Mouse (Mus musculus) CH12.LX (cell line): ENCODE results near the gene Bcl11a. TPM values are rescaled to one million over a fixed set of nuclear protein-coding genes. Genes with fewer than 3 reads are reported as not detected.

Experiments used
- DNase-seq: peaks from one replicate; pipeline ENCODE4 v3.0.0-alpha.2; 2013; ENCODE audit errors: extremely low read depth
- H3K27ac ChIP-seq: 2 replicates; pipeline ENCODE4 v1.5.1; 2012; ENCODE audit warnings: low read depth, mild to moderate bottlenecking, control low read depth, moderate library complexity; ENCODE audit not compliant: insufficient read depth
- H3K27me3 ChIP-seq: replicated peaks from 2 replicates; pipeline ENCODE3; 2012; ENCODE audit warnings: inconsistent platforms
- H3K36me3 ChIP-seq, 2 experiments: replicated peaks in 1 of 2; 2 replicates each; pipeline versions ENCODE3 to v1.6.1; 2012; ENCODE audit warnings: inconsistent platforms in 1 of 2, low read length in 1 of 2, mild to moderate bottlenecking in 1 of 2, mixed read lengths in 1 of 2, moderate library complexity in 1 of 2; ENCODE audit not compliant: control insufficient read depth in 1 of 2, insufficient read depth in 1 of 2
- H3K4me1 ChIP-seq, 2 experiments: 2 replicates each; pipeline ENCODE4 v1.6.1; 2012; ENCODE audit warnings: inconsistent platforms in 1 of 2, moderate library complexity in 1 of 2; ENCODE audit not compliant: insufficient read depth in 2 of 2, control insufficient read depth in 1 of 2
- H3K4me2 ChIP-seq: 2 replicates; pipeline ENCODE4 v1.6.1; 2012; ENCODE audit warnings: low read depth, mild to moderate bottlenecking, control low read depth; ENCODE audit not compliant: poor library complexity, insufficient read depth, severe bottlenecking
- H3K4me3 ChIP-seq, 3 experiments: fragments of 150-350 bp in 1 of 3; sonication (generic) in 1 of 3; replicated peaks in 1 of 3; 2 replicates each; pipeline versions ENCODE3 to v1.5.1; 2011 to 2012; ENCODE audit warnings: low read depth in 2 of 3, low read length in 2 of 3, mild to moderate bottlenecking in 2 of 3, moderate library complexity in 2 of 3, control low read depth in 1 of 3, improper control_type of control experiment in 1 of 3, inconsistent platforms in 1 of 3, mixed read lengths in 1 of 3; ENCODE audit not compliant: poor library complexity in 1 of 3
- H3K79me2 ChIP-seq: replicated peaks from 2 replicates; pipeline ENCODE4 v1.6.1; 2012; ENCODE audit warnings: mild to moderate bottlenecking, moderate library complexity; ENCODE audit not compliant: control insufficient read depth, poor library complexity, insufficient read depth, severe bottlenecking; ENCODE audit errors: extremely low read depth
- H3K9ac ChIP-seq: 2 replicates; pipeline ENCODE4 v1.6.1; 2012; ENCODE audit warnings: low read depth, mild to moderate bottlenecking, control low read depth, moderate library complexity; ENCODE audit not compliant: insufficient read depth
- H3K9me3 ChIP-seq: replicated peaks from 2 replicates; pipeline ENCODE3; 2012; ENCODE audit warnings: low read length, inconsistent platforms, mixed read lengths
- ETS1 ChIP-seq: conservative IDR thresholded peaks from 2 replicates; pipeline ENCODE4 v1.6.1; 2012; ENCODE audit warnings: low read depth, mild to moderate bottlenecking, inconsistent platforms, low read length, improper control_type of control experiment, moderate library complexity
- HCFC1 ChIP-seq: IDR thresholded peaks from 2 replicates; pipeline ENCODE4 v1.6.1; 2012; ENCODE audit warnings: low read depth, mild to moderate bottlenecking, inconsistent platforms, low read length, improper control_type of control experiment
- JUN ChIP-seq: IDR thresholded peaks from 2 replicates; pipeline ENCODE4 v1.6.1; 2011; ENCODE audit warnings: low read depth, mild to moderate bottlenecking, low read length, improper control_type of control experiment, moderate library complexity; ENCODE audit not compliant: insufficient read depth
- MAFK ChIP-seq: IDR thresholded peaks from 2 replicates; pipeline ENCODE4 v1.6.1; 2011; ENCODE audit warnings: low read length, improper control_type of control experiment; ENCODE audit not compliant: insufficient replicate concordance
- MAX ChIP-seq: IDR thresholded peaks from 2 replicates; pipeline ENCODE4 v1.6.1; 2011; ENCODE audit warnings: low read length, improper control_type of control experiment
- MAZ ChIP-seq: IDR thresholded peaks from 2 replicates; pipeline ENCODE4 v1.6.1; 2012; ENCODE audit warnings: low read depth, mild to moderate bottlenecking, inconsistent platforms, low read length, improper control_type of control experiment, moderate library complexity
- MEF2A ChIP-seq: IDR thresholded peaks from 2 replicates; pipeline ENCODE4 v1.6.1; 2014; ENCODE audit warnings: low read depth, mild to moderate bottlenecking, inconsistent platforms, low read length, improper control_type of control experiment, borderline replicate concordance
- MXI1 ChIP-seq: IDR thresholded peaks from 2 replicates; pipeline ENCODE4 v1.6.1; 2011; ENCODE audit warnings: mild to moderate bottlenecking, low read depth, low read length, improper control_type of control experiment
- MYC ChIP-seq: IDR thresholded peaks from 2 replicates; pipeline ENCODE4 v1.6.1; 2011; ENCODE audit warnings: low read depth, mild to moderate bottlenecking, improper control_type of control experiment, low read length
- NELFE ChIP-seq: IDR thresholded peaks from 2 replicates; pipeline ENCODE4 v1.6.1; 2011; ENCODE audit warnings: low read depth, low read length, improper control_type of control experiment
- PAX5 ChIP-seq: IDR thresholded peaks from 2 replicates; pipeline ENCODE4 v1.6.1; 2012; ENCODE audit warnings: low read length, inconsistent platforms, mixed read lengths
- RAD21 ChIP-seq: IDR thresholded peaks from 2 replicates; pipeline ENCODE4 v1.6.1; 2011; ENCODE audit warnings: low read depth, mild to moderate bottlenecking, low read length, improper control_type of control experiment, moderate library complexity
- SIN3A ChIP-seq: IDR thresholded peaks from 2 replicates; pipeline ENCODE4 v1.6.1; 2012; ENCODE audit warnings: low read length, improper control_type of control experiment, inconsistent platforms
- SMC3 ChIP-seq: IDR thresholded peaks from 2 replicates; pipeline ENCODE4 v1.6.1; 2011; ENCODE audit warnings: low read depth, low read length, improper control_type of control experiment
- TBP ChIP-seq: conservative IDR thresholded peaks from 2 replicates; pipeline ENCODE4 v1.6.1; 2011; ENCODE audit warnings: low read depth, low read length, improper control_type of control experiment
- TCF12 ChIP-seq: IDR thresholded peaks from 2 replicates; pipeline ENCODE4 v1.6.1; 2014; ENCODE audit warnings: low read depth, mild to moderate bottlenecking, inconsistent platforms, low read length, improper control_type of control experiment
- UBTF ChIP-seq: IDR thresholded peaks from 2 replicates; pipeline ENCODE4 v1.6.1; 2012; ENCODE audit warnings: low read depth, mild to moderate bottlenecking, inconsistent platforms, low read length, improper control_type of control experiment, moderate library complexity
- USF1 ChIP-seq: IDR thresholded peaks from 2 replicates; pipeline ENCODE4 v1.6.1; 2014; ENCODE audit warnings: low read depth, mild to moderate bottlenecking, inconsistent platforms, low read length, improper control_type of control experiment
- ZC3H11A ChIP-seq: IDR thresholded peaks from 2 replicates; pipeline ENCODE4 v1.6.1; 2012; ENCODE audit warnings: low read depth, mild to moderate bottlenecking, inconsistent platforms, low read length, improper control_type of control experiment
- dilution Hi-C: fragments of 300-500 bp; cut with MboI; formaldehyde crosslinking; loops from 2 replicates; pipeline ENCODE4 v1.14.3; 2020; ENCODE audit warnings: low sequenced_read_pairs; ENCODE audit not compliant: extremely low pct_unique_long_range_greater_than_20kb, extremely low pct_ligation_motif_present
- in situ Hi-C: fragments of 300-500 bp; cut with MboI; formaldehyde crosslinking; loops from 3 replicates; pipeline ENCODE4 v1.14.3; 2019; ENCODE audit warnings: low sequenced_read_pairs, low pct_ligation_motif_present, low pct_unique_long_range_greater_than_20kb, mixed read lengths
- polyA plus RNA-seq: library from polyadenylated mRNA; unstranded; fragments of >175 nt; gene quantifications from 2 replicates; pipeline ENCODE4 v1.2.1, GENCODE M21; 2012; ENCODE audit warnings: low read depth; ENCODE audit not compliant: insufficient read length
- total RNA-seq, 2 experiments: library from RNA; depleted of rRNA; stranded (reverse); fragments of 300-350 nt in 1 of 2; fragments of >200 nt in 1 of 2; gene quantifications; 2 replicates each; pipeline ENCODE4 v1.2.3; 2012 to 2014

The Bcl11a gene
- total and polyA plus RNA-seq, 3 experiments, result 6.8 to 57.9 (median 13.9) TPM

DNA sequence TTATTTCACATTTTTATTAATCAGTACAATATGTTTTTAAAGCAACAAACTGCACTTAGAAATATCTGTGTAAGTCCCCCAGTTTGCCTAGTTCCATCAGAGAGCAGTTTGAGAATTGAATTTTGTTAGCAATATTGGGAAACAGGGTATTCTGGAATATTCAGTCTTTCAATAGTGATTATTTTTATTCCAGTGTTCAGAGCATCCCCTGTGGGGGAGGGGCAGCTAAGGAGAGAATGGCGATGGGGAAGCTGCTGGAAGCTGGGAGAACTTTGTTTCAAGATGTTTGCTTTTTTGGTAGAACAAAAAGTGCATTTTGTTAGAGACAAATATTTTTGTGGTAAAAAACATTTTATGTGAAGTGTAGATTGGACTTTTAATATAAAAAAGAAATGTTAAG is 18.7 kb upstream of the Bcl11a start:
- Histone ChIP-seq H3K4me3 (no peak overlapping the region), H3K27ac (no peak overlapping the region), H3K27me3 (peaks cover 2% of the 10 kb centered on the region), H3K4me2 (no peak overlapping the region), H3K4me1 (peaks cover 2 to 5% of the 10 kb centered on the region in 2 experiments; a peak in 3 of 4 replicates), H3K36me3 (no peaks in the 10 kb centered on the region), H3K9ac (no peak overlapping the region), H3K9me3 (no peaks in the 10 kb centered on the region), H3K79me2 (no peaks in the 10 kb centered on the region)
- TF ChIP-seq JUN (no peak), MAFK (no peak), ETS1 (no peak), MXI1 (no peak), SIN3A (no peak), UBTF (no peak), PAX5 (no peak), RAD21 (no peak), MAX (no peak), TBP (no peak), TCF12 (no peak), MEF2A (no peak), MAZ (no peak), SMC3 (no peak), ZC3H11A (no peak)
- in situ Hi-C loops, result loop anchor here (25.0 kb wide), 1 partner anchor 1253 kb away; no protein-coding TSS in a partner anchor
- dilution Hi-C loops, result no loop called here
- no peak for DNase-seq

DNA sequence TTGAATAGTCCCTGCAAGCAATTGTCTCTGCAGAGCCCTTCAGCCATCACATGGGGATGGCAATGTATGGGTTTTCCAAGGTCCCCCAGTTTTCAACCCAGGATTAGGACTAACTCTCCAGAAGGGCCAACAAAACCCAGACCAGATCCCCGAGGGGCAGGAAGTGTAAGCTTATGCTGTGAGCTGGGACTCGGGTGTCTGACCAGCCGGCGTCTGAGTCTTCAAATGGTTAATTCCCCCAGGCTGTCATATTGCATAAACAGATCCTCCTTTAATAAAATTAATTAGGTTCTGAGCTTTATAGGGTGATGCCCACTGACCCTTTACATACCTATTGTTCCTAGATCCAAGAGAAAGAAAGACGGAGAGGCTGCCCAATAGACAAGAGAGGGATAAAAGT is 17.4 kb upstream of the Bcl11a start:
- Histone ChIP-seq H3K36me3 (no peaks in the 10 kb centered on the region), H3K27ac (no peak overlapping the region), H3K27me3 (peaks cover 2% of the 10 kb centered on the region), H3K4me1 (peaks cover 2 to 7% of the 10 kb centered on the region in 2 experiments), H3K9me3 (no peaks in the 10 kb centered on the region), H3K9ac (no peak overlapping the region), H3K4me3 (no peak overlapping the region), H3K79me2 (no peaks in the 10 kb centered on the region), H3K4me2 (no peak overlapping the region)
- no peak for DNase-seq
- no peak for TF ChIP-seq SMC3
- TF ChIP-seq MXI1, result no peak
- TF ChIP-seq NELFE, result no peak
- TF ChIP-seq HCFC1, result no peak
- no peak for TF ChIP-seq USF1
- no peak for TF ChIP-seq MYC
- in situ Hi-C loops (loop anchor here (25.0 kb wide), 1 partner anchor 1252 kb away; no protein-coding TSS in a partner anchor), dilution Hi-C loops (no loop called here)
